ENCODE assay signal across 9 mouse cellular contexts in the genomic region with DNA sequence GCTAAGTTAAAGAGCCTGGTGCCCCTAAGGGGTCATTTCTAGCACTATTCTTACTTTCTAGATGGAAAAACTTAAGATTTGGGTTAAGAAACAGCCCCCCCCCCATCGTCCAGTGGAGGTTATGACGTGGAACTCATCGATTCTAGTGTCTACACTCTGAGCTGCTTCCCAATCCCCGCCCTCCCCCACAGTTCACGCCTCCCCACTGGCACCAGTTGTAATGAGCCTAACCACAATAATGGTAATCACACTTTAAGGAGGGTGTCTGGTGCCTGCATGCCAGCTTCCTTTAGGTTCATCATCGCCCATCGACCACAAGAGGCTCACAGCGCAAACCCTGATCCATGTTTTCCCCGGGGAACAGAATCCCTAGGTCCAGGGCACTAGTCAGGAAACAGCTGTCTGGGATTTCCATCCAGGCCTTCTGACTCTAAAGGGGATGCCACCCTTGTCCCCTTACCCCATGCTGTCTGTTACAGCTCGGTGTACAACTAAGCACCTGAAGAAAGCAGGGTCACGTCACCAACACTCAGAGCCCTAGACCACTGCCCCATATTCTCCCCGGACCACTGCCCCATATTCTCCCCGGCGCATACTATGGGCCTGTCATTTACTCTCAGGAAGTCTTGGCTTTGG. TPM values are rescaled to one million over a fixed set of nuclear protein-coding genes. Genes with fewer than 3 reads are reported as not detected.
A peak's percentile ranks its signal among the peaks of the same experiment; 100 is the strongest.
DNase-seq lines count a peak whose midpoint lies in the region; ATAC-seq and TF ChIP-seq lines count a peak whose summit lies in the region.
"Had no signal": no experiment of that assay in that cellular context is flagged by ENCODE, and none has a peak within 500 bp of the region (broad histone marks: within the 10 kb centered on the region; RNA-seq: fewer than 3 reads in every experiment).

No protein-coding gene starts in this region.

- peak overlapping the region; percentile 94; the same call in 1 of the 2 replicates for H3K9ac ChIP-seq in embryonic facial prominence, embryonic 14.5 days (ENCODE audit: low read depth, low read length)
- H3K9ac ChIP-seq in neural tube, embryonic 14.5 days (replicated peaks; ENCODE audit: low read depth, low read length): peak overlapping the region; percentile 98

- DNase-seq in lung, adult 2 months: no peak
- no peak for DNase-seq in lung, postnatal 14 days
- DNase-seq in embryonic facial prominence, embryonic 14.5 days (ENCODE audit: low spot score): no peak
- no peak for DNase-seq in limb, embryonic 10.5 days (ENCODE audit: low spot score)
- no peak for DNase-seq in layer of hippocampus, adult 18-20 months (ENCODE audit: low spot score in 2 of 2)
- no peak for DNase-seq in left cerebral cortex, adult 18-20 months (ENCODE audit: low spot score in 2 of 2)
- DNase-seq in spleen, postnatal 4 days (ENCODE audit: low spot score in 2 of 2): no peak
- DNase-seq: layer of hippocampus, postnatal 36 days had no signal

- H3K36me3 ChIP-seq in embryonic facial prominence, embryonic 14.5 days (ENCODE audit: control insufficient read depth, insufficient read depth, low read length): 0 out of 2 replicates have a peak, but pooled peaks cover 5% of the 10 kb centered on the region
- peaks cover 41% of the 10 kb centered on the region for H3K36me3 ChIP-seq in limb, embryonic 10.5 days
- no peaks in the 10 kb centered on the region for H3K36me3 ChIP-seq in neural tube, embryonic 14.5 days (ENCODE audit: control insufficient read depth, insufficient read depth, low read length)

- H3K27ac ChIP-seq in embryonic facial prominence, embryonic 14.5 days (replicated peaks; ENCODE audit: low read depth, low read length): no peak overlapping the region
- H3K27ac ChIP-seq in limb, embryonic 10.5 days: no peak overlapping the region
- 0 out of 2 replicates have a peak overlapping the region, but pooled peaks have one; percentile 10 for H3K27ac ChIP-seq in neural tube, embryonic 14.5 days (ENCODE audit: low read depth, low read length)

- no peaks in the 10 kb centered on the region for H3K27me3 ChIP-seq in embryonic facial prominence, embryonic 14.5 days (replicated peaks; ENCODE audit: control insufficient read depth, insufficient read depth, low read length)
- H3K27me3 ChIP-seq in limb, embryonic 10.5 days (ENCODE audit: low read depth, poor library complexity, severe bottlenecking): no peaks in the 10 kb centered on the region
- no peaks in the 10 kb centered on the region for H3K27me3 ChIP-seq in neural tube, embryonic 14.5 days (ENCODE audit: control insufficient read depth, insufficient read depth, low read length)

- no peaks in the 10 kb centered on the region for H3K9me3 ChIP-seq in embryonic facial prominence, embryonic 14.5 days (ENCODE audit: control insufficient read depth, low read length)
- H3K9me3 ChIP-seq in limb, embryonic 10.5 days (replicated peaks): no peaks in the 10 kb centered on the region
- no peaks in the 10 kb centered on the region for H3K9me3 ChIP-seq in neural tube, embryonic 14.5 days (ENCODE audit: control insufficient read depth, low read length)

- TF ChIP-seq POLR2A in lung, adult 2 months (IDR thresholded peaks at IDR 0.05; ENCODE audit: borderline replicate concordance, extremely low read depth, low read depth, low read length): no peak

- no peak for ATAC-seq in embryonic facial prominence, embryonic 14.5 days (ENCODE audit: low read depth)
- no peak for ATAC-seq in neural tube, embryonic 14.5 days (ENCODE audit: low read depth)

- peak overlapping the region; percentile 12 for H3K4me3 ChIP-seq in lung, adult 2 months (replicated peaks; ENCODE audit: extremely low read depth, low read depth, low read length)
- peak overlapping the region; percentile 98 for H3K4me3 ChIP-seq in embryonic facial prominence, embryonic 14.5 days (ENCODE audit: low read depth, low read length)
- peak overlapping the region; percentile 95 for H3K4me3 ChIP-seq in limb, embryonic 10.5 days
- peak overlapping the region; percentile 100 for H3K4me3 ChIP-seq in neural tube, embryonic 14.5 days (ENCODE audit: low read depth, low read length)

- no peak for TF ChIP-seq CTCF in lung, adult 2 months (IDR thresholded peaks at IDR 0.05; ENCODE audit: insufficient read depth, low read length)

- H3K4me1 ChIP-seq in lung, adult 2 months (ENCODE audit: control insufficient read depth, insufficient read depth, low read length): peaks cover 38% of the 10 kb centered on the region
- H3K4me1 ChIP-seq in embryonic facial prominence, embryonic 14.5 days (ENCODE audit: control insufficient read depth, insufficient read depth, low read length): peaks cover 36% of the 10 kb centered on the region
- peaks cover 72% of the 10 kb centered on the region for H3K4me1 ChIP-seq in limb, embryonic 10.5 days
- H3K4me1 ChIP-seq in neural tube, embryonic 14.5 days (ENCODE audit: control insufficient read depth, insufficient read depth, low read length): peaks cover 50% of the 10 kb centered on the region

- H3K4me2 ChIP-seq in embryonic facial prominence, embryonic 14.5 days (ENCODE audit: low read depth, low read length): peak overlapping the region; percentile 79
- peak overlapping the region; percentile 99 for H3K4me2 ChIP-seq in neural tube, embryonic 14.5 days (ENCODE audit: low read depth, low read length)

- 42% methylated on average over 14 of the region's 14 CpGs for WGBS in lung, adult 2 months
- WGBS in embryonic facial prominence, embryonic 14.5 days: 73% methylated on average over 14 of the region's 14 CpGs
- 80% methylated on average over 14 of the region's 14 CpGs for WGBS in limb, embryonic 10.5 days
- WGBS in neural tube, embryonic 14.5 days: 62% methylated on average over 14 of the region's 14 CpGs

RNA-seq across cellular contexts. Expression of a gene that starts 2.4 kb away (rescaled TPM):
- polyA plus RNA-seq in lung, adult 2 months (2012; rRNA removed): 153 and 194 TPM in 2 replicates
- polyA plus RNA-seq in embryonic facial prominence, embryonic 14.5 days (2014; fragmentation: Nextera tagmentation; extraction: Ambion mirVana): 62.4 and 64.2 TPM in 2 replicates
- polyA plus RNA-seq in limb, embryonic 10.5 days (2016; fragmentation: Nextera tagmentation; extraction: Ambion mirVana): 56.2 and 63.2 TPM in 2 replicates
- polyA plus RNA-seq in neural tube, embryonic 14.5 days (2014; fragmentation: Nextera tagmentation; extraction: Ambion mirVana): 69.6 and 79.7 TPM in 2 replicates
- total RNA-seq in layer of hippocampus, adult 18-20 months (2021): 100 to 1,000 TPM; 245 to 258 TPM
- total RNA-seq in left cerebral cortex, adult 18-20 months (2021): 100 to 1,000 TPM; 251 to 254 TPM

RNA-seq across cellular contexts. Expression of a gene that starts 8.4 kb away (rescaled TPM):
- polyA plus RNA-seq in lung, adult 2 months (2012; rRNA removed): 31.7 and 51.1 TPM in 2 replicates
- polyA plus RNA-seq in embryonic facial prominence, embryonic 14.5 days (2014; fragmentation: Nextera tagmentation; extraction: Ambion mirVana): 32.9 and 33.0 TPM in 2 replicates
- 83.1 and 95.3 TPM in 2 replicates for polyA plus RNA-seq in limb, embryonic 10.5 days (2016; fragmentation: Nextera tagmentation; extraction: Ambion mirVana)
- polyA plus RNA-seq in neural tube, embryonic 14.5 days (2014; fragmentation: Nextera tagmentation; extraction: Ambion mirVana): 32.9 and 68.5 TPM in 2 replicates
- total RNA-seq in layer of hippocampus, adult 18-20 months (2021): 10 to 100 TPM; 83.4 to 87.4 TPM
- 10 to 100 TPM; 84.5 to 87.3 TPM for total RNA-seq in left cerebral cortex, adult 18-20 months (2021)

RNA-seq across cellular contexts. Expression of a gene that starts 32.8 kb away (rescaled TPM):
- polyA plus RNA-seq in lung, adult 2 months (2012; rRNA removed): 3.5 and 4.4 TPM in 2 replicates
- 78.9 and 83.0 TPM in 2 replicates for polyA plus RNA-seq in embryonic facial prominence, embryonic 14.5 days (2014; fragmentation: Nextera tagmentation; extraction: Ambion mirVana)
- 0.65 and 1.4 TPM in 2 replicates for polyA plus RNA-seq in limb, embryonic 10.5 days (2016; fragmentation: Nextera tagmentation; extraction: Ambion mirVana)
- polyA plus RNA-seq in neural tube, embryonic 14.5 days (2014; fragmentation: Nextera tagmentation; extraction: Ambion mirVana): 1.3 and 6.1 TPM in 2 replicates
- total RNA-seq in layer of hippocampus, adult 18-20 months (2021): 1 to 10 TPM; 1.7 to 2.3 TPM
- total RNA-seq in left cerebral cortex, adult 18-20 months (2021): 1 to 10 TPM; 1.7 to 2.8 TPM

RNA-seq across cellular contexts. Expression of a gene that starts 51.2 kb away (rescaled TPM):
- polyA plus RNA-seq in lung, adult 2 months (2012; rRNA removed): 40.0 and 62.8 TPM in 2 replicates
- 185 and 198 TPM in 2 replicates for polyA plus RNA-seq in embryonic facial prominence, embryonic 14.5 days (2014; fragmentation: Nextera tagmentation; extraction: Ambion mirVana)
- 263 and 287 TPM in 2 replicates for polyA plus RNA-seq in limb, embryonic 10.5 days (2016; fragmentation: Nextera tagmentation; extraction: Ambion mirVana)
- polyA plus RNA-seq in neural tube, embryonic 14.5 days (2014; fragmentation: Nextera tagmentation; extraction: Ambion mirVana): 128 and 138 TPM in 2 replicates
- 100 to 1,000 TPM; 136 to 145 TPM for total RNA-seq in layer of hippocampus, adult 18-20 months (2021)
- 100 to 1,000 TPM; 132 to 156 TPM for total RNA-seq in left cerebral cortex, adult 18-20 months (2021)

Comparison
In these comparisons a context has a peak if more than half of its experiments do, and no peak if none do; other contexts are left out.
1. H3K4me3 ChIP-seq: peak in every context shown above with its lines; median percentile 100 in neural tube, embryonic 14.5 days; 98 in embryonic facial prominence, embryonic 14.5 days; 95 in limb, embryonic 10.5 days; 12 in lung, adult 2 months.
2. RNA of a gene that starts 32.8 kb away (polyA plus RNA-seq): 78.9 to 83.0 TPM in embryonic facial prominence, embryonic 14.5 days; 3.5 to 4.4 TPM in lung, adult 2 months, 0.65 to 1.4 TPM in limb, embryonic 10.5 days and 1.3 to 6.1 TPM in neural tube, embryonic 14.5 days; every median in the first group is over 10 times any median in the second.